Mouse (Mus musculus): ENCODE data around the gene Rfx1.

Rfx1 gene

GRCm38 (mm10) chr8:84089277-84089676 is 22.6 kb downstream of the Rfx1 start:
- DNase-seq (ENCODE audit: low spot score in 2 of 2) = no peak

- DNase-seq (ENCODE audit: low spot score in 2 of 2) = no peak
Observed at GRCm38 (mm10) chr8:84090585-84090984, 24.0 kb downstream of the Rfx1 start.

GRCm38 (mm10) chr8:84096061-84096460 is 29.4 kb downstream of the Rfx1 start:
- DNase-seq (ENCODE audit: low spot score in 2 of 2) = no peak

- DNase-seq (ENCODE audit: low spot score in 2 of 2) = no peak
Observed at GRCm38 (mm10) chr8:84098376-84098775, 31.7 kb downstream of the Rfx1 start.

- no peak for DNase-seq (ENCODE audit: low spot score in 2 of 2)
Observed at GRCm38 (mm10) chr8:84101476-84102270, 35.0 kb downstream of the Rfx1 start.

- no peak for DNase-seq (ENCODE audit: low spot score in 2 of 2)
Observed at GRCm38 (mm10) chr8:84103601-84104000, 37.0 kb downstream of the Rfx1 start.

- DNase-seq (ENCODE audit: low spot score in 2 of 2) = no peak
Observed at GRCm38 (mm10) chr8:84104221-84104620, 37.6 kb downstream of the Rfx1 start.

GRCm38 (mm10) chr8:84104697-84105609 is 38.3 kb downstream of the Rfx1 start, which contains the start of gene Dcaf15:
TSS of gene Dcaf15 (minus strand) at chr8:84104768.
- peak; percentile 95 to 98 for DNase-seq (ENCODE audit: low spot score in 2 of 2)

GRCm38 (mm10) chr8:84105676-84106075 is 39.0 kb downstream of the Rfx1 start:
- no peak for DNase-seq (ENCODE audit: low spot score in 2 of 2)

- no peak for DNase-seq (ENCODE audit: low spot score in 2 of 2)
Observed at GRCm38 (mm10) chr8:84106216-84107040, 39.8 kb downstream of the Rfx1 start.

- no peak for DNase-seq (ENCODE audit: low spot score in 2 of 2)
Observed at GRCm38 (mm10) chr8:84115646-84116045, 49.0 kb downstream of the Rfx1 start.

- no peak for DNase-seq (ENCODE audit: low spot score in 2 of 2)
Observed at GRCm38 (mm10) chr8:84122151-84122550, 55.5 kb downstream of the Rfx1 start.

GRCm38 (mm10) chr8:84125656-84126055 is 59.0 kb downstream of the Rfx1 start, which contains the start of gene Podnl1:
TSS of gene Podnl1 (plus strand) at chr8:84125989.
- DNase-seq (ENCODE audit: low spot score in 2 of 2) = no peak

GRCm38 (mm10) chr8:84126742-84127141 is 60.1 kb downstream of the Rfx1 start:
- DNase-seq (ENCODE audit: low spot score in 2 of 2) = no peak

GRCm38 (mm10) chr8:84127202-84127901 is 60.7 kb downstream of the Rfx1 start:
- no peak for DNase-seq (ENCODE audit: low spot score in 2 of 2)

- DNase-seq (ENCODE audit: low spot score in 2 of 2) = no peak
Observed at GRCm38 (mm10) chr8:84128277-84128676, 61.6 kb downstream of the Rfx1 start.

- DNase-seq (ENCODE audit: low spot score in 2 of 2) = no peak
Observed at GRCm38 (mm10) chr8:84130806-84131205, 64.2 kb downstream of the Rfx1 start.

- no peak for DNase-seq (ENCODE audit: low spot score in 2 of 2)
Observed at GRCm38 (mm10) chr8:84132225-84132624, 65.6 kb downstream of the Rfx1 start.

GRCm38 (mm10) chr8:84137848-84138247 is 71.2 kb downstream of the Rfx1 start:
- no peak for DNase-seq (ENCODE audit: low spot score in 2 of 2)

GRCm38 (mm10) chr8:84140838-84141237 is 74.2 kb downstream of the Rfx1 start:
- no peak for DNase-seq (ENCODE audit: low spot score in 2 of 2)

- DNase-seq (ENCODE audit: low spot score in 2 of 2) = no peak
Observed at GRCm38 (mm10) chr8:84144636-84145245, 78.1 kb downstream of the Rfx1 start.
